Mouse (Mus musculus): ENCODE measurements around the gene Ccdc57.
A peak's percentile ranks its signal among the peaks of the same experiment; 100 is the strongest.
"Not testable (repeated sequence)": the region's sequence is repeated elsewhere in the genome, so short reads cannot be mapped to it uniquely, and the experiment has no call there.

The Ccdc57 gene

DNA sequence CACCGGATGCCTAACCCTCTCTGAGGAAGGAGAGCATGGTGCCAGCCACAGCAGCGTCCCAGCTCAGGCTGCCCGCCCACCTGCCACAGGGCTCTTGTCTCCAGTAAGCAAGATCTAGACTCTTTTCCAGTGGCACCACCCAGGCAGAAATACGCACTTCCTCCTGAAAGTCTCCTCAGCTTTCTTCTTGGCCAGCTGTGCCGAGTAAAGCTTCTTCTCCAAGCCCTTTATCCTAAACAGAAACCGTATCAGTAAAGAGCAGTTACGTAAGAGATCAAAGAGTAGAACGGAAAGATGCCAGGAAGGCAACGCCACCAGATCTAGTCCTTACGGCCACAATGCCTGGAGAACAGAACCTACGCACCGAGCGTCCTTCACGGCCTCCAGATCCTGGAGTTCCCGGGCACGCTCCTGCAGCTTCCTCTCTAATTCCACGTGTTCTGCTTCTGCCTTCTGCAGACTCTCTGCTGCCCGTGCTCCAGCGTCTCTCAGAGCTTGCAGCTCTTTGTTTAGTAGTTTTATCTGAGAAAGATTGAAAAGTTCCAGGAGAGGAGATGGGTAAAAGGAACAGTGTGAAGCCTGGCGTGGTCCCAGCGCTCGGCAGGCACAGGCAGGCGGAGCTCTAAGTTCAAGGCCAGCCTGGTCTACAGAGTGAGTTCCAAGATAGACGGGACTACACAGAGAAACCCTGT is 29.4 kb downstream of the Ccdc57 start:
- DNase-seq (ENCODE audit: extremely low read depth, low read depth) = no peak

DNA sequence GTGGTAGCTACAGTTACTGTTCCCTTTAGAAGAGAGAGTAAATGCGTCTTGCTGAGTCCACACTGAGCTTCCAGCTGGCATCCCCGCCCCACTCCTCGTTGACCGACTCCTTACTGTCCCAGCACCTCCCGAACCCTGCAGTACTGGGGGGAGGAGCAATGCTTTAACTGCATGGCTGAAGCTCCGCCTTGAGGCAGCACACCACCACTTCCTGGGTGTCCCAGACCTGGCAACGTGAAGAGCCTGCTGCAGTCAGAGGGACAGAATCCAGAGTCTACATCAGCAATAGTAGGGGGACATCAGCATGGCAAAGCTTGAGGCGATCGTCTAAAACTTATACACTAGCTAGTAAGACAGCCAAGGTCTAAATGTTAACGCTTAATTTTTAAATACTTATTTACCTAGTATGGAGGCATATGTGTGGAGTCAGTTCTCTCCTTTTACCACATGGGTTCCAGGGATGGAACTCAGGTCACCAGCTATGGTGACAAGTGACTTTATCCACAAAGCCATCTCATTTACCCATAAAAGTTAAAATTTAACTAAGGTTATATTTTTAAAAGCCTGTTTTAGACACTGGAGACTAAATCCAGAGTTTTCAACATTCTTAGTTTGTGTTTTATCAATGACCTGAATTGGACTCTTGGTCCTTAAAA is 30.1 kb downstream of the Ccdc57 start:
- DNase-seq (ENCODE audit: extremely low read depth, low read depth) = no peak

DNA sequence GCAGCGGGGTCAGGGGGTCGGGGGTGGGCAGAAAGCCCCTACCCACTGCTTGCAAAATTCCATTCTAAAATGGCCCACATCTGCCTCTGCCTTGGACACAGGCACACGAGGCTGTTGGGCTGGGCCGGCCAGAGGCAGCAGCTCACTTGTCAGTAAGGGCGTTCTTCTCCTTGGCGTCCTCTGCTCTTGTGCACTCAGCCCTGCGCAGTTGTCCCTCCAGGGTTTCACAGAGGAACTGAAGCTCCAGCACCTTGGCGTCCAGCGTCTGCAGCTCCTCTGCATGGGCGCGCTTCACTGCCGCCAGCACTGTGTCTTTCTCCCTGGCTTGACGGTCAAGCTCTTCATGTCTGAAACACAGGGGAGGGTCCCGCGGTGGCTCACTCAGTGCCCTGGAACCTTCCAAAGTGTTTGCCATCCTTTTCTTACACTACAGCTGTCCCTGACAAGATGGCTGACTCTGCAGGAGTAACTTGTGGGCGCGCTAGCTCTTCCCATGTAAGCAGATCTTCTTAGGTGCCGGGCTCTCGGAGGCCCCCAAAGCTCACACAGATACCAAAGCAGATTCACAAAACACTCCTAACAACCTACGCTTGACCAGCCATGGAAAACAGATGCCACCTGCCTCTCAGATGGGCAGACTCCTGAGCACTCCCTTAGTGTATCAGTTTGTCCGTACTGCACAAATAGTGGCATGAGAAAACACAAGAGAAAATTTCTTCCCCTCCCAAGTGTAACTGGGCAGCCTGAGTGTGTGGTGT is 30.8 kb downstream of the Ccdc57 start:
- no peak for DNase-seq (ENCODE audit: extremely low read depth, low read depth)

DNA sequence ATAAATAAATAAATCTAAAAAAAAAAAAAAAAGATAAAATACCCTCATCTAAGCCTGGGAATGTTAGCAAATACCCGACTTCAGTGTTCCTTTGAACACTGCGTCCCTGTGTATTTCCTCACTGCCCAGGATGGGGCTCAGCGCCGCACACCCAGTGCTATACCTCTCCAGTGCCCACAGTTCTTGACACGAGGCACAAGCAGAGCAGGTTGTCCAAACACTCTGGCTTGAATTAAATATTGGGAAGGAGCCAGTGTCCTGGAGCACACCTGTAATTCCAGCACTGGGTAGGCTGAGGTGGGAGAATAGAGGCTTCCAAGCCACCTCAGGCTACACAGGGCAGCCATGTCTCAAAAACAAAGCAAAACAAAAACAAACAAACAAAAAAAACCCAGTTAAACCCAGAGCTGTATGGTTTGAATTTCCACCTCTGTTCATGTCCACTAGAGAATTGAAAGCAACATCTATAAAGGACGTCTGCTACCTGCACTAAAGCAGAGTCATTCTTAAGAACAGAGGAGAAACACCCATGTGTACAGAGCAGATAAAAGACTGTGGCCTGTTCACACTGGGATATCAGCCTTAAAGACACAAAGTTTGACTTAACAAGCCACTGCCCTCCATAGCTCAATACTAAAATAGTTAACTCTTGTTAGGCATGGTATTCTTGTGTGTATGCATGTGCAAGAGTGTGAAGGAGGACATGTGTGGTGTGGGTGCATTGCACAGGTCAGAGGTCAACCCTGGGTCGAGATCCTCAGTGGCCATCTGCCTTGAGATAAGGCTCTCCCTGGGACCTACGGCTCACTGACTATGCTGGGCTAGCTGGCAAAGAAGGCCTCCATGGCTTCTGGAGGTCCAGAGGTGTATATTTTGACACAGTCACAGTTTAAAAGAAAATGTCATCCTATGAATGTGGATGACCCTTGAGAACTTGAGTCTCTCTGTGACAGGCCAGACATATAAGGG is 32.1 kb downstream of the Ccdc57 start:
- peak; percentile 72 for DNase-seq (ENCODE audit: extremely low read depth, low read depth)

DNA sequence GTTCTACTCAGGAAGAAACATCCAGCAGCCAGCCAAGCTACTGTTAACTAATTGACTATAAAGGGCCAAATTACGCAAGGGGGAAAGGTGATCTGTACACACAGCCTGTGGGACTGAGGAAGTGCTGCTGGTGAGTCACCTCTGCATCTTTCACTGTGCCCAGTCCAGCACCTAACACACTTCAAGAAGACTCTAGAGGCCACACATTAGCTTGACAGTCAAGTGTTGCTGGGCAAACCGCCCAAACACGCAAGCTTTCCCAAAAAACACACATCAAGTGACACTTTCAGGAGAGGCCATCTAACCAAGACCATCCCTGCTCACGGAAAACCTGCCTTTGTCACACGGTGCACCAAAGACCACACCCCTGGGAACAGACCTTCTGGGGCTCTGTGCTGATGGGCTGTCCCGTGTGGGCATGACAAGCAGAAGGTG is 34.5 kb downstream of the Ccdc57 start:
- DNase-seq (ENCODE audit: extremely low read depth, low read depth) = no peak

DNA sequence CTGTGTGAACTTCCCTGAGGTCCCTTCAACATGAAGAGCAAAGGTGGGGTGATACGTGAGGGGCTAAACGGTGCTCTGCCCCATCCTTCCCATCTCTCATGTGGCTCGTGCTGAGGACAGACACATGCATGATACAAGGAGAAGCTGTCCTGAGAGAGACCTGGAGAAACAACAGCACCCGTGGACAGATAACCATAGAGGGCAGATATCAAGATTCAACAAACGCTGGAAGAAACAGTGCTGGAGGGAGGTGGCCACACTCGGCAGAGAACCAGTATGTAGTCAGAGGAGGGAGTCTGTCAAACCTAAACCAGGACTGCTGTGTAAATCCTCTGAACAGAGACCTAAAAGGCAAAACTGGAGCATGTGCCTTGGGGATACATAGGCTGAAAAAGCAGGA is 37.2 kb downstream of the Ccdc57 start:
- no peak for DNase-seq (ENCODE audit: extremely low read depth, low read depth)

DNA sequence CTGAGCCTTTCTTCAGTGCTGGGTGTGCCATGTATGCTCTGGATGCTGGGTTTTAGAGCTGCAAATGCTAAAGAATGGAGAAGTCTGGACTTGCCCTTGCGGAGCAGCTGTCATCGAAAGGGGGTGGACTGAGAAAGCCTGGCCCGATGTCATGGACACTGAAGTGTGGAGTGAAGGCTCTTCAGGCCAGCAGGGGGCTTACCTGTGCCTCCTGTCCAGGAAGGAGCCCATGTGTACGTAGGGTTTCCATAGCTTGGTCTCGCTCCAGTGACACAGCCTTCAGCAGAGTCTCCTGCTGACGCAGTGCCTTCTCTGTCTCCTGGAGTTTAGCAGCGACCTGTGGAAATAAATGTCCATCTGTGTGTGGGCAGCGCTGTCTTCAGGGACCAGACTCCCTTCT is 38.3 kb downstream of the Ccdc57 start:
- no peak for DNase-seq (ENCODE audit: extremely low read depth, low read depth)

DNA sequence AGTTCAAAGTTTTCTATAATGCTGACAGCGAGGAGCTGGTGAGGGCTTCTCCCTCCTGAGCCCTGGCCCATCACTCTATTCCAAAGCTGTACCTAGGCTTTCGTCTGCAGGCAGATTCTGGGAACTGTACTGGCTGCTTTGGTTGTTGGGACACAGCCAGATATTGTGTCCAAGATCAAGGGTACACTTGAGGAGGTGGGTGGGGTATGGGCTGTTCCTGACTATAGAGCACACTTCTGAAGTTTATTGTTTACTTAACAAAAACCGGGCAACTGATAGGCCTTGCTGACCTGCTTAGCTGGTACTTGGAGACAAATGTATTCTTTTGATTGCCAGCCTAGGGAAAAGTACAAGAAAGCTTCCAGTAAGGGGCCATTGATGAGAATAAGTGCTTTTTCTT is 43.5 kb downstream of the Ccdc57 start:
- DNase-seq (ENCODE audit: extremely low read depth, low read depth) = no peak

DNA sequence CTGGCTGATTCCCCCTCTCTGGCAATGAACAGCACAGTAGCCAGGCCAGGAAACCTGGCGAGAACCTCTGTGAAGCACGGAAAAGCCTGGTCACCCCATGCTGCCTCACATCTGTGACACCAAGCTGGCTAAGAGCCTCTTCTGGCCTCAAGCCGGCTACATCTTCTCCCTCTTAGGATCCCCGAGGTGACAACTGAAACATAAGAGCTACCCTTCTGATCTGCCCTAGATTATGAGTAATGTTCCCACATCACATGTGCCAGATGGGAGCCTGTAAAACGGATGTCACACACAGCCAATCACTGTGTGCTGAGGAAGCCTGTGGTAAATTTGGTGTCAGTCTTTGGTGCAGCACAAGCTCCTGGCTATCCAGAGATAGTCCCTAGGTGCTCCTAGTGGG is 44.0 kb downstream of the Ccdc57 start:
- DNase-seq (ENCODE audit: extremely low read depth, low read depth) = no peak

DNA sequence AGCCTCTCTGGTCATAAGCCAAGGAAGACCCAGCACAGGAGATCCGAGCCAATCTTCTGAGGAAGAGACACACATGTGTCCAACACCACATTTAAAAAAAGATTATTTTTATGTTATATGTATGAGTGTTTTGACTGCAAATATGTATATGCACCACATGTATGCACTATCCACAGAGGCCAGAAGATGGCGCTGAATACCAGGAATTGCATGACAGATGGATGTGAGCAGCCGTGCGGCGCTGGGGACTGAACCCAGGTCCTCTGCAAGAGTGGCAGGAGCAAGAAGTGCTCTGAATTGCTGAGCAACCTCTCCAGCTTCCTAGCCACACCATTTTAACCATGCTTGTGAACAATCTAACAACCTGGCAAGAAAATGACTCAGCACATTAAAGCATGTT is 45.2 kb downstream of the Ccdc57 start:
- DNase-seq (ENCODE audit: extremely low read depth, low read depth) = no peak

DNA sequence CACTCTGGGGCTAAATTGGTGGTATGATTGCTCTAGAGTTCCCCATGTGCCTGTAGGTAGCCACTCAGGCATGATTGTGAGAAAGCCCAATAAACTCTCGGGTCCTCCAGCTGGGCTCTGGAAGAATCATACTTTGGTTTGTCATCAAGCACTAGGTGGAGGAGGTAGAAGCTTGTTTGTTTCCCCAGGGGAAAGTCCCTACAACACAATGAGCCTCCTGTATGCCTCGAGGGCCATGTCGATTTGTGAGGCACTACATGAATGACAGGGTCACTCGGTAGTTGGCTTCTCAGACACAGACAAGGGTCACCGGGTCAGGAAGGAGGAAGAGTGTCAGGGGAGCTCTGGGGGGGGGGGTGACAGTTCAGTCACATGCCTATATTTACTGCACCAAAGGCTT is 46.2 kb downstream of the Ccdc57 start:
- no peak for DNase-seq (ENCODE audit: extremely low read depth, low read depth)

DNA sequence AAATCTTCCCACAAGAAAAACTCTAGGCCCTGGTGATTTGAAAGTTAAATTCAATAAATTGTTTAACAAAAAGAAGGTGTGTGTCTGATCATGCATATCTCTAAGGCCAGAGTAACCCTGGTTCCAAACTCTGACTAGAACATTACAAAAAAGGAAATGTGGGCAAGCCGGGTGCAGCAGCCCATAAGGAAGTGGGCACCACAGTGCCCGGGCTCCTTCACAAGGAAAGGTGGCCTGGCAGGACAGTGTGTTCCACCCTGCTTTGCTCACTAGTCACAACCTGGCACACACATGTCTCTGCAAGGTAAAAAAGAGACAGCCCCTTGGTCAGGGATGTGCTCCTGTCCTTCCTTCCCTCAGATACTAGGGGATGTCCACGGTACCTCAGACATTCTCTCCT is 49.1 kb downstream of the Ccdc57 start:
- DNase-seq (ENCODE audit: extremely low read depth, low read depth) = no peak

DNA sequence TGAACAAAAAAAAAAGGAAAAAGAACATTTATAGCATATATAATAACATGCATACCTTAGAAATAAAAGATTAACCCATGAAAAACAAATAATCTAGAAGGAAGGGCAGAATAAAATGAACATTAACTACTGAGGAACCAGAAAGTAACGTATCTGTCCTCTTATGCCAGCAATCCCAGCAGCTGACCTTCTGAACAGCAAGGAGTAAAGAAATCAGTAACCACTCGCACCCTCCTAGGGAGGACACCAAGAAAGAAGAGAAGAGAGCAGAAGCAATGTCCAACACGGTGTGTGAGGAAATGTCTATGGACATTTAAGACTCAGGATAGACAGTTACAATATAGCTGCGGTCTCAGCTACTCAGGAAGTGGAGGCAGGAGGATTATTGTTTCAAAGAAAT is 49.7 kb downstream of the Ccdc57 start:
- no peak for DNase-seq (ENCODE audit: extremely low read depth, low read depth)

DNA sequence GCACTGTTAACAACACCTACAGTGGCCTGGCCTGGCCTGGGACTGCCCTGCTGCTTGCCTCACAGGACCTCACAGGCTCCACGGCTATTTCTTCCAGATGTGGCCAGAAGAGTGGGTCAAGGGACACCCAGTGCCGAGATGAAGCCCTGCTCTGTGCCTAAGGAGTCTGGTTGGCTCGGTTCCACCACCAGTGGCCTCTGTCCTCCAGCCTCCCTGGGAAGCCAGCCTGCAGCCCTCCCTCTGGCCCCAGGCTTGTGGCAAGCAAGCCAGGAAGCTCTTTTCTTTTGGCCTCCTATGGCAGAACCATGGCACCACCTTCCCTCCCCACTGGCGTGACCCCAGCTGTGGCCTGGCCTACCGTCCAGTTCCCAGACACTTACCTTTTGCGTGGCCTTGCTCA is 59.5 kb downstream of the Ccdc57 start:
- no peak for DNase-seq (ENCODE audit: extremely low read depth, low read depth)

DNA sequence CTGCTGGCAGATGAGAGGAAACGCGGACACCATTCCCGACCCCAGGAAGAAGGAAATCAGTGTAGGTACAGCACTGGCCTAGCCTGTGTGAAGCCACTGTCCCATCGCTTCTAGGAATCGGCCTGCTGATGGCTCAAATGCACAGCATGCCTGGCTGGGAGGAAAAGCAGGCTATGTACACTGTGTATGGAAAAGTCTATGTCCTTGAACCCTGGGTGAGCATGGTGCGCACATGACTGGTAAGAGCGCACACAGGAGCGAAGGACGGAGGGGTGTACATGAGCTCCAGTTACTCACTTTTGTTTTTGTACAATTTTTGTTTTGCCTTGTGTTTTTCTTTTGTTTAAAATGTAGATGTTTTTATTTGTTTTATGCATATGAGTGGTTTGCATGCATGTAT is 61.2 kb downstream of the Ccdc57 start:
- DNase-seq (ENCODE audit: extremely low read depth, low read depth) = no peak

DNA sequence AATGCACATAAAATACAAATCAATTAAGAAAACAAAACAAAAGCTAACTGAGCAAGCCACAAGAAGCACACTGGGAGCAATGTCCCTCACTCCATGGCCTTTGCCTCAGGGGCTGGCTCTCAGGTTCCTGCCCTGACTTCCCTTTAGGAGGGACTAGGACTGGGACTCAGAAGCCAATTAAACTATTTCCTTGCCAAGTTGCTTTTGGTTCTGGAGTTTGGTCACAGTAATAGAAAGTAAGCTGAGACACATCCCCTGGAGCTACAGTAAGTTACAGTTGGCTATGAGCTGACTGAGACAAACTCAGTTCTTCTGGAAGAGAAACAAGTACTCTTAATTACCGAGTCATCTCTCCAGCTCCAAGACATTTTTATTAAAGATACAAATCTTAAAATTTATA is 66.9 kb downstream of the Ccdc57 start:
- DNase-seq (ENCODE audit: extremely low read depth, low read depth) = no peak

DNA sequence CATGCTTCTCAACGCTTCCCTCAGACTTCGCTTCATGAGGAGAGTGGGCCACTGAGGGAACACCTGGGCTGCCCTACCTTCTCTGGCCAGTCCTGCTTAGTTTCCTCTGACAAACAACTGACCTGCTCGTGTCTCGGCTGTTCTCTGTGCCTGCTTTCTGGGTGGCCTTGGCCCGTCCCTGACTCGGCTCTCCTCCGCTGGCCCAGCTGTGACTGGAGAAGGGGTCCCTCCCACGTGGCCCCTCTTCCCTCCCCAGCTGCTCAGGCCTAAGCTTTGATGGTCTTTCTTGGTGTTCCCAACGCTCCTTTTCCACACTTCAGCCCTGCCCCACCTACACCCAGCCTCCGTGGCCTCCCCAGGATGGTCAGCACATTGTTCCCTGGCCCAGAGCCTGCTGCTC is 69.9 kb downstream of the Ccdc57 start:
- DNase-seq (ENCODE audit: extremely low read depth, low read depth) = no peak

DNA sequence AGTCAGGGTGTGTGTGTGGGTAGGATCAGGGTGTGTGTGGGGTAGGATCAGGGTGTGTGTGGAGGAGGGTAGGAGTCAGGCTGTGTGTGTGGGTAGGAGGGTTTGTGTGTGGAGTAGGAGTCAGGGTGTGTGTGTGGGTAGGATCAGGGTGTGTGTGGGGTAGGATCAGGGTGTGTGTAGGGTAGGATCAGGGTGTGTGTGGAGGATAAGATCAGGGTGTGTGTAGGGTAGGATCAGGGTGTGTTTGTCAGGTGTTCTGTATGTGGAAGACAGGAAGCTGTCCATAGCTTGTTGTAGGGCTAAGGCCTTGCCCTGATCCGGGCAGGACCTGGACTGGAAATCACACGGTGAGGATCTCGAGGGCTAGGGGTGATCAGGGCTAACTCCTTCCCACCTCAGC is 76.7 kb downstream of the Ccdc57 start:
- not testable (repeated sequence) for DNase-seq (ENCODE audit: extremely low read depth, low read depth)

DNA sequence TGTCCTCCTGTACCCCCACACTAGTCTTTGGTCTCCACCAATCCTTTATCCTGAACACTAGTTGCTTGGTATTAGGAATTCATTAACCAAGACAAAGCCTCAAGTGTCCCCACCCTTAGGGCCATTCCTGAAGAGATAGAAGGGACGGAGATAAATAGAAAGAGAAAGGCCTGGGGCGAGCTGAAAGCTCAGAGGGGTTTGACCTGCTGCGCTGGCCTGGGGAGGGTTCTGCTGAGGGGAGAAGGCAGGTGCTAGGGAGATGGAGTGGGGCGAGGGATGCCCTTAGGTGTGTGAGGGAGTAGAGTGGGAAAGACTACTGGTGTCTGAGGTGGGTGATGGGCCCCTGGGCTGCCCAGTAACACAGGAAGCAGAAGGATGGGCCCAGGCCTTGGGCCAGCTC is 78.9 kb downstream of the Ccdc57 start:
- DNase-seq (ENCODE audit: extremely low read depth, low read depth) = no peak

DNA sequence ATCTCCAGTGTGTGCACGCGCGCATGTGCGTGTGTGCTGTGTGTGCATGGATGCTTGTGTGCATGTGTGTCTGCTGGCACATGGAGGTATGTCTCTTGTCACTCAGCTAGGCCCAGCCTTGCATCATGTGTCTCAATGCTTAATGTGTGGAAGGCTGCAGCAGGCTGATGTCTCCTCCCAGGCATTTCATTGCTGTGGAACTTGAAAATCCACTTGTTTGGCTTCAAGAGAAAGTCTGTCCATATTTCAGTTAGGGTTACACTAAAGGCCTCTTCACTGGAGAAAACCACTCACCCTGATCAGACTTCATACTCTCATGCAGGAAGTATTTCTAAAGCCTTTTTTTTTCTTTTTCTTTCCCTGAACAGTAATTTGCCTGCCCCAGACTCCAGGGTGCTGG is 79.5 kb downstream of the Ccdc57 start:
- DNase-seq (ENCODE audit: extremely low read depth, low read depth) = no peak
